Mouse (Mus musculus) splenic B cell, adult 2 months (primary cell): ENCODE data around the gene Col1a2.

ENCODE experiments used
- DNase-seq: peaks from one replicate; pipeline ENCODE4 v3.0.0-alpha.2; 2011; ENCODE audit warnings: low read depth, low spot score
- H3K27me3 ChIP-seq: 2 replicates; pipeline ENCODE4 v1.6.1; 2012; ENCODE audit warnings: mild to moderate bottlenecking, low read length, moderate library complexity, mixed read lengths; ENCODE audit not compliant: control insufficient read depth, poor library complexity, insufficient read depth, severe bottlenecking
- H3K36me3 ChIP-seq: 2 replicates; pipeline ENCODE4 v1.6.1; 2012; ENCODE audit warnings: mild to moderate bottlenecking, low read length, moderate library complexity, mixed read lengths; ENCODE audit not compliant: control insufficient read depth, poor library complexity, insufficient read depth, severe bottlenecking

Col1a2 gene

GRCm38 (mm10) chr6:4588722-4589121 lies 84.1 kb downstream of the Col1a2 start:
- no peak for DNase-seq
- no peaks in the 10 kb centered on the region for H3K27me3 ChIP-seq
- H3K36me3 ChIP-seq = no peaks in the 10 kb centered on the region

DNA sequence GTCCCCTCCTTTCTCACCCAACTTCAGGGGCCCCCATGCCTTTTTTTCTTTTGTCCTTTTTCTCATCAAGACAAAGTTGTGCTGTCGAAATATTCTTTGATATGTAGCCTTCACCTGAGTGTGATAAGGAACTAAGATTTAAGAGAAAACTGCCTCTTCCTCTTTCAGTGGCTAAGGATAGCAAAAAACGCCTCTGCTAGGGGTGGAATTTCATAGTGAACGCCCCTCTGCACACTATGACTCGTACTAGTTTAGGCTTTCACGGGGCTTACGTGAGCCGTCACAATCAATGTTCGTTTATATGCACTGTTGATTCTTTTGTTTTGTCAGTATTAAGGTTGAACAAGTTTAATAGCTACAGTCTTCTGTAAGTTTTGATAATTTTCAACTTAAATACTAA lies 85.5 kb downstream of the Col1a2 start:
- no peaks in the 10 kb centered on the region for H3K27me3 ChIP-seq

More for the DNA sequence above, 85.5 kb downstream of the Col1a2 start:
- peak; percentile 43 for DNase-seq
- H3K36me3 ChIP-seq = no peaks in the 10 kb centered on the region
